ENCODE assay signal across 8 mouse cellular contexts in the genomic region with DNA sequence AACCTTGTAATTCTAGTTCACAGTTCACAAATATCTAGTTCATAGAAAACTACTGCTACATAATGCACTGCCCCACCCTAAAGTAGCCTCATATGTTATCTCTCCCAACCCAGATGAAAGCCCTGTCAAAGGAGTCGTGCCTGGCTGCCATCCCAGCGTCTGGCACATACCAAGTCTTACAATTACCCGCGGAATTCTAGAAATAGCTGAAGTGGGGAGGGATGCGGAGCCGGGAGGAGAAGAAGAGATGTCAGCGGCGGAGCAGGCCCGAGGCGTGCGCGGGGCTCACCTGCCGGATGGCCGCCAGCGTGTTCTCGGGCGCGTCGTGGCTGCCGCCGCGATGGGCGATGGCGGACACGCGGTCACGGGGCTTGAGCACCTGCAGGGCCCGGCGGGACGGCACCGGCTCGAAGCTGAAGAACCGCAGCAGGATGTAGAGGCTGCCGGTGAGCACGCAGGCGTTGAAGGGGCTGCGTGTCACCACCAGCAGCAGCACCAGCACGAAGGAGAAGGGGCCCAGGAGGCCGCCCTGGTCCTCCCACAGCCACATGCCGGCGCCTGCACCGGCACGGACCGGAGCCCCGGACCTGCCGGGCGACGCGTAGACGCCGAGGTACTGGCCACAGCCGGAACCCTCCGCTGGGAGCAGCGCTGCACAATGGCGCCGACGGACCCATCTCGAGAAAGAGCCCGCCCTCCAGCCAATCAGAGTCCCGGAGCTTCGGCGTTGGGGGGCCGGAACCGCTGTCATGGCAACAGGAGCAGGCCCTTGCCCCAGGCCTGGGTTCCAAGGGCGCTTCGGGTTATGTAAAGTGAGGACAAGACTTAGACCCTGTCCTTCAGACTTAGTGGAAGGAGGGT. TPM values are rescaled to one million over a fixed set of nuclear protein-coding genes. Genes with fewer than 3 reads are reported as not detected.
DNase-seq lines count a peak whose midpoint lies in the region; ATAC-seq lines count a peak whose summit lies in the region.

A gene (minus strand): TSS at position 678 of the 861 bp plus-strand sequence.

- no peaks in the 10 kb centered on the region for H3K27me3 ChIP-seq in heart, embryonic 14.5 days (ENCODE audit: control insufficient read depth, insufficient read depth, low read length)
- no peaks in the 10 kb centered on the region for H3K27me3 ChIP-seq in liver, embryonic 13.5 days
- H3K27me3 ChIP-seq in stomach, embryonic 16.5 days (ENCODE audit: control insufficient read depth, insufficient read depth, low read length): no peaks in the 10 kb centered on the region

- H3K36me3 ChIP-seq in heart, embryonic 14.5 days (ENCODE audit: control insufficient read depth, insufficient read depth, low read length): 0 out of 2 replicates have a peak, but pooled peaks cover 4% of the 10 kb centered on the region
- peaks cover 11% of the 10 kb centered on the region for H3K36me3 ChIP-seq in liver, embryonic 13.5 days
- H3K36me3 ChIP-seq in stomach, embryonic 16.5 days (ENCODE audit: control insufficient read depth, insufficient read depth, low read length): no peaks in the 10 kb centered on the region

- WGBS in heart, embryonic 14.5 days: under 1% methylated on average over 66 of the region's 66 CpGs
- under 1% methylated on average over 66 of the region's 66 CpGs for WGBS in liver, embryonic 13.5 days (ENCODE audit: insufficient replicate concordance)
- under 1% methylated on average over 66 of the region's 66 CpGs for WGBS in stomach, embryonic 16.5 days

- peak within 1 kb of the TSS; percentile 85 for H3K4me3 ChIP-seq in brown adipose tissue, adult 24 weeks (ENCODE audit: insufficient read depth, low read depth, low read length)
- H3K4me3 ChIP-seq in heart, embryonic 14.5 days (ENCODE audit: control insufficient read depth in 1 of 2, insufficient read depth in 1 of 2, low read depth in 1 of 2, low read length in 2 of 2): peak within 1 kb of the TSS; percentile 70 to 71
- peak within 1 kb of the TSS; percentile 83 for H3K4me3 ChIP-seq in liver, embryonic 13.5 days (replicated peaks)
- peak within 1 kb of the TSS; percentile 90 for H3K4me3 ChIP-seq in stomach, embryonic 16.5 days (replicated peaks; ENCODE audit: low read length)

- H3K4me1 ChIP-seq in brown adipose tissue, adult 24 weeks (ENCODE audit: control insufficient read depth, insufficient read depth, insufficient read length, low read length): peaks cover 16% of the 10 kb centered on the region
- H3K4me1 ChIP-seq in heart, embryonic 14.5 days (ENCODE audit: control insufficient read depth in 2 of 2, insufficient read depth in 2 of 2, low read length in 2 of 2): peaks cover 4 to 17% of the 10 kb centered on the region in 2 experiments; a peak in 3 of 4 replicates
- peaks cover 38% of the 10 kb centered on the region for H3K4me1 ChIP-seq in liver, embryonic 13.5 days (replicated peaks)
- H3K4me1 ChIP-seq in stomach, embryonic 16.5 days (ENCODE audit: control insufficient read depth, insufficient read depth, low read length): peaks cover 23% of the 10 kb centered on the region

- peak within 1 kb of the TSS; percentile 84 for H3K9ac ChIP-seq in heart, embryonic 14.5 days (ENCODE audit: low read length)
- peak within 1 kb of the TSS; percentile 90 for H3K9ac ChIP-seq in liver, embryonic 13.5 days
- peak within 1 kb of the TSS; percentile 90 for H3K9ac ChIP-seq in stomach, embryonic 16.5 days (ENCODE audit: low read length)

- peak; percentile 91 for ATAC-seq in heart, embryonic 14.5 days (ENCODE audit: insufficient number of reproducible peaks, insufficient read depth, low FRiP score, low read depth)
- peak; percentile 88 for ATAC-seq in liver, embryonic 13.5 days (ENCODE audit: low read depth)
- peak; percentile 90 for ATAC-seq in stomach, embryonic 16.5 days (ENCODE audit: insufficient read depth, low FRiP score)

- H3K27ac ChIP-seq in brown adipose tissue, adult 24 weeks (replicated peaks; ENCODE audit: low read depth, low read length): peak within 1 kb of the TSS; percentile 93
- H3K27ac ChIP-seq in heart, embryonic 14.5 days (replicated peaks in 1 of 2; ENCODE audit: control insufficient read depth in 1 of 2, insufficient read depth in 1 of 2, low read depth in 2 of 2, low read length in 2 of 2): peak within 1 kb of the TSS; percentile 70 to 86
- peak within 1 kb of the TSS; percentile 91 for H3K27ac ChIP-seq in liver, embryonic 13.5 days
- H3K27ac ChIP-seq in stomach, embryonic 16.5 days (ENCODE audit: low read length): peak within 1 kb of the TSS; percentile 90

- DNase-seq in CD4-positive, CD25-positive, alpha-beta regulatory T cell, adult 2 months (ENCODE audit: low read depth, low spot score): peak; percentile 89
- DNase-seq in fibroblast of lung, adult 2 months (ENCODE audit: low read depth): peak; percentile 51
- DNase-seq in kidney, postnatal 14 days: peak; percentile 96
- peak; percentile 85 for DNase-seq in liver, embryonic 13.5 days
- peak; percentile 93 for DNase-seq in neural tube, embryonic 10.5 days (ENCODE audit: extremely low spot score, low spot score)

- H3K4me2 ChIP-seq in heart, embryonic 14.5 days (ENCODE audit: low read length): peak within 1 kb of the TSS; percentile 79
- H3K4me2 ChIP-seq in liver, embryonic 13.5 days: peak within 1 kb of the TSS; percentile 89
- peak within 1 kb of the TSS; percentile 76 for H3K4me2 ChIP-seq in stomach, embryonic 16.5 days (ENCODE audit: low read depth, low read length)

- H3K9me3 ChIP-seq in heart, embryonic 14.5 days (ENCODE audit: control insufficient read depth, low read length): no peaks in the 10 kb centered on the region
- no peaks in the 10 kb centered on the region for H3K9me3 ChIP-seq in liver, embryonic 13.5 days (replicated peaks)
- no peaks in the 10 kb centered on the region for H3K9me3 ChIP-seq in stomach, embryonic 16.5 days (replicated peaks; ENCODE audit: control insufficient read depth, low read length)

RNA-seq across cellular contexts. Expression of the gene that starts here (rescaled TPM):
- 174 and 183 TPM in 2 replicates for polyA plus RNA-seq in brown adipose tissue, adult 24 weeks (2012; ENCODE audit: insufficient read depth, insufficient read length, missing spikeins)
- polyA plus RNA-seq in heart, embryonic 14.5 days (2014; fragmentation: Nextera tagmentation; extraction: Ambion mirVana): 87.3 and 87.5 TPM in 2 replicates
- polyA plus RNA-seq in liver, embryonic 13.5 days (2015; fragmentation: Nextera tagmentation; extraction: Ambion mirVana): 46.3 and 47.0 TPM in 2 replicates
- polyA plus RNA-seq in stomach, embryonic 16.5 days (2015; fragmentation: Nextera tagmentation; extraction: Ambion mirVana): 110 and 116 TPM in 2 replicates

Comparison
In these comparisons a context has a peak if more than half of its experiments do, and no peak if none do; other contexts are left out.
1. Peak in every context shown above with its lines: DNase-seq, ATAC-seq, H3K4me3 ChIP-seq and H3K27ac ChIP-seq.